Mouse (Mus musculus) lung, adult 2 months (tissue): ENCODE data around the gene Gm28047. TPM values are rescaled to one million over a fixed set of nuclear protein-coding genes. Genes with fewer than 3 reads are reported as not detected.

Source experiments
- DNase-seq: peaks from one replicate; pipeline ENCODE4 v3.0.0; 2022
- H3K4me1 ChIP-seq: fragments of 200-500 bp; 2 replicates; pipeline ENCODE4 v1.6.1; 2011; ENCODE audit warnings: low read length; ENCODE audit not compliant: control insufficient read depth, insufficient read depth
- H3K4me3 ChIP-seq: fragments of 200-500 bp; replicated peaks from 2 replicates; pipeline ENCODE3; 2011; ENCODE audit warnings: low read depth, mild to moderate bottlenecking, control low read depth, low read length; ENCODE audit errors: extremely low read depth
- CTCF ChIP-seq: fragments of 200-500 bp; IDR thresholded peaks from 2 replicates; pipeline ENCODE4 v1.5.1; 2011; ENCODE audit warnings: mild to moderate bottlenecking, low read length, control low read depth; ENCODE audit not compliant: insufficient read depth
- POLR2A ChIP-seq: fragments of 200-500 bp; IDR thresholded peaks from 2 replicates; pipeline ENCODE4 v1.6.1; 2011; ENCODE audit warnings: low read depth, mild to moderate bottlenecking, control low read depth, low read length, borderline replicate concordance; ENCODE audit errors: extremely low read depth
- WGBS: fragments of 180-500 bp; shearing (Covaris S2); methylation state at CpG from one replicate; pipeline ENCODE4 v1.1.7; 2018; 5-methylcytosine and 5-hydroxymethylcytosine counted together
- polyA plus RNA-seq: library from polyadenylated mRNA; depleted of rRNA; stranded (reverse); fragments of >200 nt; gene quantifications from 2 replicates; pipeline ENCODE4 v1.2.3, GENCODE M21; 2012

Gm28047 gene
- polyA plus RNA-seq, 1 experiment: 0.11 TPM

DNA sequence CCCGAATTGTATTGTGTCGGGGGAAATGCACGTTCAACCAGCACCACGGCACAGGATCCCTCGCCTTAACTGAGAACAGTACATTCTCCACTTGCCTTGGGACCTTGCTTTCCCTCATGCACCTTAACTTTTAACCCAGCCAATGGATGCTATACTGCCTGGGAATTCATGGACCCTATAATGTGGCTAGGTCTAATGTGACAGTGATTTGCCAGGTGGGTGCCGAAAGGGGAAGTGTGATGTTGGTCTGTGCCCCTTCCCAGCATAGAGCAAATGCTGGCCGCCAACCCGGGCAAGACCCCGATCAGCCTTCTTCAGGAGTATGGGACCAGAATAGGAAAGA lies 106.0 kb downstream of the Gm28047 start:
- H3K4me1 ChIP-seq: peaks cover 8% of the 10 kb centered on the region
- TF ChIP-seq CTCF: no peak
- TF ChIP-seq POLR2A: no peak
- peak overlapping the region; percentile 86 for H3K4me3 ChIP-seq
- DNase-seq: no peak
- 4% methylated on average over 9 of the region's 9 CpGs for WGBS

DNA sequence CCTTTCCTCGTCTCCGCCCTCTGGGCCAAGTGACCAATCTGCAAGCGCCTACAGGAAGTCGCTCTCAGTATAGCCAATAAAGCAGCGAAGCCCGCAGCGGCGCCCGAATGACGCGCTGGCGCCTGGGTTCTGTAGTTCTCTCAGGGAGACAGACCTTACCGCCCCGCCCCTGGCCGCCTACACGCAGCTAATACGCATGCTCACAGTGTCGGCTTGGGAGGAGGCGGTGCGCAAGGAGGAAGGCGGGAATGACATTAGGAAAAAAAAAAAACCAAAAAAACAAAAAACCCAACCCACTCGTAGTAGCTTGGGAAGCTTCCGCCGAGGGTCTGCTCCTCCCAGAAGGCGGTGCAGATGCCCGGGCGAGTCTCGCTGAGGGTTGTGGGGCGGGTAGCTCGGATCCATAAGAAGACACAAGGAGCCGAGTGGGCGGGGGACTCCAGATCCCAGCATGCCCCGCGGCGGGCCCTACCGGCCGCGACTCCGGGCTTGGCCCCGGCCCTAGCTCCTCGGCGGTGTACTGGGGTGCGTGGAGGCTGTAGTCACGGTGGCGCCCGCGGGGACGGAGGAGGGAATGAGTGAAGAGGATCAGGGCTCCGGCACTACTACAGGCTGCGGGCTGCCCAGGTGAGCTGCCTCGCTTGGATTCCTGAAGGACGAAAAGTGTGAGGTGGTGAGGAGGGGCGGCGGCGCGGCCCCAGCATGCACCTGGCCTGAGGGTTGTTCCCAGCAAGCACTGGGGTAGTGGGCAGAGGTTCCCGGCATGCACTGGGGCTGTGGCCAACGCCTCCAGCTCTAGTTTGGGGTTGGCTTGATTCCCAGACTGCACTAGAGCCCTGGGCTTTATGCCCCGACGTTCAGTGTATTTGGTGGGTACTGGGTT lies 106.7 kb downstream of the Gm28047 start, which contains the start of gene Tarbp2:
Gene Tarbp2 (plus strand): TSS at position 217 of the 883 bp plus-strand sequence.
- Histone ChIP-seq H3K4me1 (peaks cover 8% of the 10 kb centered on the region), H3K4me3 (peak within 1 kb of the TSS; percentile 86)
- TF ChIP-seq CTCF (no peak), POLR2A (peak; percentile 27; the same call in 1 of the 2 replicates)
- DNase-seq: peak; percentile 98
- WGBS: under 1% methylated on average over 58 of the region's 60 CpGs

DNA sequence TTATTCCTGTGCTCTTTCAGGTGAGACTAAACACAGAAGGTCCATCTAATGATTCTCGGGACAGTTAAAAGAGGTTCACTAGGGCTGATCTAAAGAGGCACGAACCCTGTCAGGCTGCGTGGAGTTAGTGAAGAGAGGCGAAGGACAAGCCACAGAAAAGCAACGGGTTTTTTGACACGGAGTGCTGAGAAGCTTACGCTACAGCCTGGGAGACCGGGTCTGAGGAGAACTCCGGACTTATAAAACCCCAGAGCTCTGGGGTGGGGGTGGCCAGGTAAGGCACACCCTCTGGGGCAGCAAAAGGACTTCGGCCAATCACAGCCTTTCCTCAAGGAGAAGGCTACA lies 107.3 kb downstream of the Gm28047 start:
- H3K4me3 ChIP-seq: peak overlapping the region; percentile 70
- DNase-seq: no peak
- H3K4me1 ChIP-seq: peaks cover 8% of the 10 kb centered on the region
- WGBS: 1% methylated on average over 10 of the region's 10 CpGs
- TF ChIP-seq POLR2A: peak; percentile 82; the same call in 1 of the 2 replicates
- no peak for TF ChIP-seq CTCF

DNA sequence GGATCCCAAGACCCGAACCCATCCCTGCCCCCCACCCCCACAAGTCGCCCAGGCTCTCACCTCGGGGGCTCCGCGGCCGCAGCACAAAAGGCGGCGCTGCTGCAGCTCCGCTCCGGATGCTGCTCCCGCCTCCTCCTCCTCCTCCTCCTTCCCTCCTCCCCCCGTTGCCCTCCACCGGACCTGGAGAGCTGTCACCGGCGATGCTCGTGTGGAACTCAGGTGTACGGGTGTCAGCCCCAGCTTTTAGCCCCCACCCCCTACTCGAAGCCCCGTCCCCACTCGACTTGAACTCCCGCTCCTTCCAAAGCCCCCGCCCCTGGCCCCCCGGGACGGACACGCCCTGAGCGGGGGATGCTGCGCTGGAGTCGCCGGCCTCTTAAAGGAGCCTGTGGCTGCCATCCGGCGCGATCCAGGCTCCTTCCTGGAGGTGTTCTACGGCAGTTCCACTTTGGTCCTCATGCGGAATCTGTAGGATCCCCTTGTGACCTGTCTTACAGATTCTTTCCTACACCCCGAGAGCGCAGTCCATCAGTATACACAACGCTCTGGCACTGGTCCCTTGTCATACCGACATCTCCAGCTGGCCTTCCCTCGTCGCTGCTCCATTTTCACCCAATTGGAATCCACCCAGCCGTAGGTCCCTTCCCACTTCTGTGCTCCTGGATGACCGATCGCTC lies 108.0 kb downstream of the Gm28047 start, which contains the start of gene Map3k12:
Gene Map3k12 (minus strand): TSS at position 337 of the 677 bp plus-strand sequence.
- no peak for TF ChIP-seq CTCF
- TF ChIP-seq POLR2A: no peak
- Histone ChIP-seq H3K4me1 (peaks cover 8% of the 10 kb centered on the region), H3K4me3 (peak within 1 kb of the TSS; percentile 70)
- under 1% methylated on average over 43 of the region's 43 CpGs for WGBS
- DNase-seq: peak; percentile 81

DNA sequence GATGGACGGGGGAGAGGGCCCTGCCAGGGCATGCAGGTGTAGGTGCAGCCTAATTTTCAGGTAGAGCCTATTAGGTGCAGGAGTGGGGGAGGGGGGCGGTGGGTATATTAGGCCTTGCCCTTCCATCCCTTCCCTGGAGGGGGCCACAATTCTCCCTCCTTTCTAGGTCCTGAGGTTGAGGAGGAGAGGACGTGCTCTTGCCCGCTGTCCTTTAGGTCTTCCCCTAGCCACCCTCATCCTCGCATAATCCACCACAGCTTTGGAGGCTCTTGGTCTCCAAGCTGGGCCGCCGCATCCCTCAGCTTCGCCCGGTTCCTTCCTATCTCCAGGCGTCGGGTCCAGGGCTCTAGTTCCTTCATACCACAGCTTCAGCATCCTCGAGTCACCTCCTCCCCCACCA lies 108.6 kb downstream of the Gm28047 start:
- 9% methylated on average over 12 of the region's 12 CpGs for WGBS
- DNase-seq: no peak
- TF ChIP-seq CTCF: no peak
- TF ChIP-seq POLR2A: no peak
- peak overlapping the region; percentile 67 for H3K4me3 ChIP-seq
- H3K4me1 ChIP-seq: peaks cover 8% of the 10 kb centered on the region

DNA sequence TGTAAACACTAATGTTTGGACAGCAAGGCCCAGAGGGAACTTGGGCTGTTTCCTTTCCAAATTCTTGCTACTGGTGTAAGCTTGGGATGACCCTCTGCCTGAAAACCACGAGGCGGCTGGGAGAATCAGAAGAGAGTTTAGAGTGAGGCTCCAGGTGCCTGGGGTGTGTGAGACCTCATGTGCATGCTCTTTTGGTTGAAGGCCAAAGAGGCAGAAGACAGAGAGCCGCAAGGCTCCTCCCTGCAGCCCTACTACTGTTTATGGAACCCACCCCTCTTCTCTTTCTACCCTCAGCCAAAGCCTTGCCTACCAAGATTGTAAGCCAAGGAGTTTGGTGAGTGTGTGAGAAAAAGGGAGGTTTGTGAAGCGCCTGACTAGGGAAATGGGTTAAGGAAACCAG lies 109.1 kb downstream of the Gm28047 start:
- peaks cover 8% of the 10 kb centered on the region for H3K4me1 ChIP-seq
- no peak overlapping the region for H3K4me3 ChIP-seq
- WGBS: 56% methylated on average over 4 of the region's 4 CpGs
- TF ChIP-seq CTCF (no peak), POLR2A (no peak)
- no peak for DNase-seq

DNA sequence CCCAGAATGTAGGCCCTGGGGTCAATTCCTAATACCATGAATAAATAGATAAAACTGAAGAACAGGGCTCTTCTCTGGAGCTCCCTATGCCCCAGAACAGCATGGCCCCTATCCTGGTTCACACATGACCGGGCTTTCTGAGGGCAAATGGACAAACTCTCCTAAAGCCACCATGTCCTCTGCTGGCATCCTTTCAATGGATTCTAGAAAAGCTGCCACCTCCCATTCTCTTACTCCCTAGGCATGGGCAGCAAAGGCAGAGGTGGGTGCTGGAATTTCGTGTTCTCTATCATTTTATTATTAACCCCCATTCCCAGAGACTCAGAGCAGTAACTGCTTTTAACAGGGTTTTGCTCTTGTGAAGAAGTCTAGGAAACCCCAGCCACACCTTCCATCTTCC lies 109.6 kb downstream of the Gm28047 start:
- Histone ChIP-seq H3K4me1 (peaks cover 8% of the 10 kb centered on the region), H3K4me3 (no peak overlapping the region)
- 86% methylated on average over 2 of the region's 2 CpGs for WGBS
- no peak for DNase-seq
- no peak for TF ChIP-seq CTCF
- no peak for TF ChIP-seq POLR2A

DNA sequence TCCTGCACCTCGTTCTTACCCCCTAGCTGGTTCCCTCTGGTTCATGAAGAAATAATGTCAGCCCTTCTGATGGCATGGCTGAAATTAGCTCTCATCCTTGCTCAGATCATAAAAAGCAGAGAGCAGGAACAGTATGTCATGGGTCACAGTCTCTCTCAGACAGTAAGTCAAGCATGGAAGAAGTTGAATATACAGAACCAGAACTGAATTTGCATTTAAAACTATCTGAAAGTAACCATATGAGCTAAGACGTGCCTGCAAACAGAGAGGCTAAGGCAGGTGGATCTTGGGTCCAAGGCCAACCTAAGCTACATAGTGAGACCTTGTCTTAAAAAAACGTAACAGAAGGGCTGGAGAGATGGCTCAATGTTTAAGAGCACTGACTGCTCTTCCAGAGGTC lies 111.9 kb downstream of the Gm28047 start:
- DNase-seq: no peak
- no peak overlapping the region for H3K4me3 ChIP-seq
- peaks cover 4% of the 10 kb centered on the region; the same call in 1 of the 2 replicates for H3K4me1 ChIP-seq
- WGBS: 78% methylated on average over 3 of the region's 3 CpGs
- TF ChIP-seq CTCF: no peak
- no peak for TF ChIP-seq POLR2A

DNA sequence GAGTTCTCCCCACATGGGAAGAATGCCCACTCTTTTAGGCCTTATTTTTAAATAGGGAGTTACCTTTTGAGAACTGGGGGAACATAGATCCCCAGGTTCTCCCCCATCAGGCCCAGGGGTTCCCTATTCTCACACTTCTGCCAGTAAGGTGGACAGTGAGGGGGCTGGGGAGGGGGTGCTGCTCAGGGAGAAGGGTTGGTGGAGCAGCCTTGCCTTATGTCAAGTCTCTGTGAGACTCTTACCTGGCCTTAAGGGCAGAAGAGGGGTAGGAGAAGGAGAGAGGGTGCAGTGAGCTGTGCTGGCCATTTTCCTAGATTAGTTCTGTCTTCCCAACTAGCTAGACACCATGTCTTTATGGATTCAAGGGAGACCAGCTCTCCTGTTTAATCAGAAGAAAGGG lies 112.4 kb downstream of the Gm28047 start:
- H3K4me3 ChIP-seq: no peak overlapping the region
- TF ChIP-seq CTCF (no peak), POLR2A (no peak)
- peaks cover 4% of the 10 kb centered on the region; the same call in 1 of the 2 replicates for H3K4me1 ChIP-seq
- DNase-seq: no peak

DNA sequence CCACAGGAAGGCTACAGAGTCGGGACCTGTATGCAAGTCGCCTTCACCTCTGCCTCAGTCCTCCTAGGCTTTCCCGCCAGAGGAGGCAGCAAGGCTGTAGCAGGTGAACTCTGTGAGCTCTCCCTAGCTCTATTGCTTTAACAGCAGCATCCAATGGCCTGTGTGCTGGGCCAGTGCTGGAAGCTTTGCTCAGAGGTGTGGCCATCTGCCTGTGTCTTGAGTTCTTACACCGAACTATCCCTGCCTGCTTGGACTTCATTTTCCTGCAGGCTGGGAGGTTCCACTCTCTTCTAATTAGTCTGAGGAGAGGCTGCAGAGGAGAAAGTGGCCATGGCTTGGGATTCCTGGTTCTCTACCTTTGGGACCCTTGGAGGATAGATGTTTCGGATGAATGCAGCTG lies 112.9 kb downstream of the Gm28047 start:
- 58% methylated on average over 5 of the region's 5 CpGs for WGBS
- DNase-seq: no peak
- H3K4me1 ChIP-seq: peaks cover 4% of the 10 kb centered on the region; the same call in 1 of the 2 replicates
- TF ChIP-seq CTCF (no peak), POLR2A (no peak)
- no peak overlapping the region for H3K4me3 ChIP-seq
